Mouse (Mus musculus) forelimb bud, embryonic 11.5 days (tissue): Measurements from ENCODE around the gene Chn1.

Experiments
- DNase-seq: peaks from one replicate; pipeline ENCODE4 v3.0.0-alpha.2; 2012; ENCODE audit warnings: low read depth, low spot score

Gene Chn1

DNA sequence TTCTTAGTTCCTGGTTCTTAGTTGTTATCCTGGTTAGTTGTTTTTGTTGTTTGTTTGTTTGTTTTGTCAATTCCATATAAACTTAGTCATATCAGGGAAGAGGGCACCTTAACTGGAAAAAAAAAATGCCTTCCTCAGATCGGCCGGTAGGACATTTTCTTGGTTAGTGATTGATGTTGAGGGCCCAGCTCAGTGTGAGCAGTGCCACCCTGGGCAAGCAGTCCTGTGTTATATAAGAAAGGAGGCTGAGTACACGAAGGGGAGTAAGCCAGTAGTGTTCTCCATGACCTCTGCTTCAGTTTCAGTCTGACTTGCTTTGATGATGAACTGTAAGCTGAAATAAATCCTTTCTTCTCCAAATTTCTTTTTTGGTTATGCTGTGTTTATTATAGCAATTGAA, 138.8 kb downstream of the Chn1 start:
- no peak for DNase-seq

DNA sequence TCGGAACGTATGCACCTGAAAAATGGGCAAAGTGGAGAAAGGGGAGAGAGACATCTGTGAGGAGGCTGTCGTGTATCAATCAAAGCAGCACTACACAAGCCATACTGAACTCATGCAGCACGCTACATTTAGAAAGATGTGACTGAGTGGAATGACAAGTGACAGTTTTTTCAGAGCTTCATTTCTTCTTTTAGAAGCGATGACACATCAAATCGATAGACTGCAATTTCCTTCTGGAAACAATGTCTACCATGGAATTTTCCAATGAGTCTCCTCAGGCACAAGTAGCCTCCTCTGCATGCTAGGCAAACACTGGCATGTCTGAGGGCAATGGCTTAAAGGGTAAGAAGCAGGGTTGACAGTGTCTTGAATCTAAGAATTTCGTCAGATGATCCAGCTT, 143.3 kb downstream of the Chn1 start:
- DNase-seq = no peak

DNA sequence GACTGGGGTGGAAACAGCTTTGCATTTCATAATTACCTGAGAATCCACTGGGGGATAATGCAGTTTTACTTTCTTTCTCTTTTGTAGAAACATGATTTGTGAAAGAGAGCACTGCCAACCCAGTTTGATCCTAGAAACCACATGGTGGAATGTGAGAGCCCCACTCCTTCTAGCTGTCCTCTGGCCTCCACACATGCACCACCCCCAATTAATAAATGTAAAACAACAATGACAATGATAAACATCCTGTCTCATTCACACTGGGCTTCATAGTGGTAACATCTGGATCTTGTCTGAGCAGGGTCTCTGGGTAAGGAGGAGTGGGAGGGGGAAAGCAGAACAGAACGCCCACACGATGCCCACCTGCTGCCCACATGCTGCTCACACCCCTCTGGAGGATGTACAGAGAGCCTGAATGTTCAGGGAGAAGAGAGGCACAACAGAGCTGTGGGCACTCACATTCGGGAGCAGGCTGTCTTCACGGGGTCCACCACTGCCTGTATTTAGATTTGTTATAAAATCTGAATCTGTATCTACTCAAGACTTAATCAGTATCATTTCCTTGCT, 156.6 kb downstream of the Chn1 start:
- DNase-seq = no peak

DNA sequence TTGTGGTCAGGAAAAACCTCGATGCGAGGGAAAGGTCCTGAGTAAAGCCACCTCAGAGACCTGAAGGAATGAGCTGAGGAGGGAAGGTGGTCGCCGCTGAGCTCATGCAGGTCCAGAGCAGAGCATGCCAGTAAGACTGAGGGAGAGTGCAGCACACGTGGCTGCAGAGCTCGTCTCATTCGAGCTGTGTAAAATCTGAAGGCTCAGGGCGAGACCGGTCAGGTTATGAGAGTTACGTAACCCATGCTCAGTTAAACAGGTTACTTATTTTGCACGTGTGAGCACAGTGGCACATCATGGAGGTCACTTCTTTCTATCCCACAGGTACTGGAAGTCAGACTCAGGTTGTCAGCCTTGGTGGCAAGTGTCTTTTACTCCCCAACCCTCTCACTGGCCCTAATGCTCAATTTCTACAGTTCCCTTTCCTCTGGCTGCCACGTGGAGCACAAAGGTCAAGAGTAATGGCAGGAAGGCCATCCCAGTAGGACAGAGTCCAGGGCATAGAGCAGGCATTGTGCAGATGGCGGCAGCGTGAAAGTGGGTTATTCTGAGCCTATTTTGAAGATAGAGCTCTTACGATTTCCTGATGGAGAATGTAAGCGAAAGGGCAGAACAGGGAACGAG, 158.6 kb downstream of the Chn1 start:
- DNase-seq = no peak

DNA sequence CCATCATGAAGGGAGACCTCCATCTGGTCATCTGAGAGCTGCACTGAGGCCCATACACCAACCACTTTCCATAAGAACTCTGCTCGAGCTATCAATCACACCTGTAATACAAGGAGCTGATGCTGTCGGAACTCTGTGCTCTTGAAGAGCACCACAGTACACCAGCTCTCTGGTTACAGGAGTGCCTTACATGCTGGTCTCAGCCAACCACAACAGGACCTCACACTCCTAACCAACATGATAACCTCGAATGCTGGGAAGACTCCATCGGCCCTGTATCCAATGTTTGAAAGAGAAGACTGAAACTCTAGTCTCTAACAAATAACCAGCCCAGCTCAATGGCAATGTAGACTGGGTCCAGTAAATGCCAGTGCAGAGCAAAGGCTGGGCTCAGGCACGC, 159.7 kb downstream of the Chn1 start:
- no peak for DNase-seq

DNA sequence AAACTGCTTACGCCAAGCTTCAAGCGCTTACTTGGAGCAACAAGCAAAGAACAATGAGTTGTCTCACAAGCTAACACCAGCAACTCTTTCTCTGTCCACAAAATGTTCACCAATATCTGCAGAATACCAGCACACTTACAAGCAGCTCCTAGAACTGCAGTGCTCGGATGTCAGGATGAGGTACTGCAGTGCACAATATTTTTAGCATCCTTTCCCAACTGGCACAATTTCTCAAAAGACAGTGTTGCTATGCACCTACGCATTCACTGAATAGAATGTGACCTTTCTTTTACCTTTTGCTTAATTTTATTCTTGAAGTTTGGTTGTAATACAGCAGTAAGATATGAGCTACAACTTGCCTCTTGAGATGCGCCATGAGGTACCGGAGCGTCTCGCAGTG, 160.8 kb downstream of the Chn1 start:
- no peak for DNase-seq

DNA sequence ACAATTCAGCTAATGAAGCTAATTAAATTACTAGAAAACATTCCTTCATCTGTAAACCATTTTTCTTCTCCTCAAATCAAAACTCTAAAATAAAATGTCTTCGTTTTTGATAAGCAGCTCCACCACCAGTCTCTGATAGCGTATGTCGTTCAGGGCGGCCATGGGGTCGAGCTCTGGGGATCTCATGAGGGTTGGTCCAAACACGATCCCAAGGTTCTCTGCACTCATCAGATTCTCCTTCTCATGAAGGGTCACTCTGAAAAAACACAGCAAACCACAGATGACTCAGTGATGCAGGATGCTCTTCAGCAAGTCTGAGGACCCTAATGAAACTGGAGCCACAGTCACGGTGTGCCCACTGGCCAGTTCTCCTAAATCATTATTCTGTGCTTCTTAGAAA, 162.2 kb downstream of the Chn1 start:
- DNase-seq = no peak

DNA sequence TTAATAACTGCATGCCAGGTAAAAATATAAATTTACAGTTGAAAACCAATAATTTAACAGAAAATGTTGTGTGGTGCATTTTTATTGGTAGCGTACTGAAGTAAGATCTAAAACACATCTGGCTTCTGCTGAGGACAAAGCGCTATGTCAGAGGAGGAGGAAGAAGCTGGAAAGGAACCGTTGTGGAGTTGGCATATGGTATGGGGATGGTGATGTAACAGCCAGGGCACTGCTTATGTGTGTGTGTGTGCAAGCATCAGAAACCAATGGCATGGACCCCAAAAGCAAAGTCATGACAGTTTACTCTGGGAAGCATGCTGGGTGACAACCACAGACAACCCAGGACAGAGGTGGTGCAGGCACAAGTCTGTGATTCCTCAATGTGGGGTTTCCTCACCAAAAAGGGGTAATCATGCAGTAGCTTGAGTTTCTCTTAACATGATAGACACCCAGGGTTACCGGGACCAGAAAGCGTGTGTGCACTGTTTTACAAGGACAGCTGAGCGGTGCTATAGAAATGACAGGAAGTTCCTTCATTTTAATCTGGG, 162.7 kb downstream of the Chn1 start:
- no peak for DNase-seq

DNA sequence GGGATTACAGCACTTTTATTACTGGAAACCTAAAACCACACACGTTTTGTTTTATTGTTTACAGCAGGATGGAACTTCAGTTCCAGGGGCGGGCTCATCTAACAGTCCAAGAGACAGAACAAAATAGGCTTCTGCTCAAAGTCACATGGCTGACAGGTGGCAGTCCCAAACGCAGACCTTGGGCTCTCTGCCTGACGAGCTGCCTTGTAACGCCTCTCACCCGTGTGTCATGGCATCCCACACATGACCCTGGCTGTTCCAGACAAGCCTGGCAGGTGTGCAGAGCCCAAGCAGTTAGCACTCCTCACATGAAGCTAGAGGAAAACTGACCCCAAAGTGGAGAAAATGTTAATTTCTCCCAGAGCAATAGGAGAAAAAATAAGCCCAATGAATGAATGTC, 163.3 kb downstream of the Chn1 start:
- DNase-seq = no peak

DNA sequence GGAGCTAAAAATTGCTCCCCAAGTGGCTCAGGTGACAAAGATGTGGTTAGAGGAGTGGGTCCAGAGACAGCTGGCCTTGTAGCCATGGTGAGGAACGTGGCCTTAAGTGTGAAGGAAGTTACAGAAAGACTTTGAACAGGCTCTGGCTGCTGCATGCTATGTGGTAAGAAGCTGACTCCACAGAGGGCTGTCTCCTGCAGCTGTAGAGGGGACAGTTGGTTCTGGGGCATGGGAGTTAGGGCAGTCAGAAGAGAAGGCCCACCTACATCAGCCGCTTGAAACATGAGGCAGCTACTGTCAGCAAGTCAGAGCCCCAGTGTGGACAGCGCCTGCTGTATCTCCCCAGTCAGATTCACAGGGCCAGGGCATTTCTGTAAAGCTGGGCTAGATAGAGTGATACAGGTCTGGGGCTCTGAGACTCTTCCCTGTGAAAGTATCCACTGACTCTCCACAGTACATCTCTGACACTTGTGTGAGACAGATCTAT, 165.4 kb downstream of the Chn1 start:
- no peak for DNase-seq

DNA sequence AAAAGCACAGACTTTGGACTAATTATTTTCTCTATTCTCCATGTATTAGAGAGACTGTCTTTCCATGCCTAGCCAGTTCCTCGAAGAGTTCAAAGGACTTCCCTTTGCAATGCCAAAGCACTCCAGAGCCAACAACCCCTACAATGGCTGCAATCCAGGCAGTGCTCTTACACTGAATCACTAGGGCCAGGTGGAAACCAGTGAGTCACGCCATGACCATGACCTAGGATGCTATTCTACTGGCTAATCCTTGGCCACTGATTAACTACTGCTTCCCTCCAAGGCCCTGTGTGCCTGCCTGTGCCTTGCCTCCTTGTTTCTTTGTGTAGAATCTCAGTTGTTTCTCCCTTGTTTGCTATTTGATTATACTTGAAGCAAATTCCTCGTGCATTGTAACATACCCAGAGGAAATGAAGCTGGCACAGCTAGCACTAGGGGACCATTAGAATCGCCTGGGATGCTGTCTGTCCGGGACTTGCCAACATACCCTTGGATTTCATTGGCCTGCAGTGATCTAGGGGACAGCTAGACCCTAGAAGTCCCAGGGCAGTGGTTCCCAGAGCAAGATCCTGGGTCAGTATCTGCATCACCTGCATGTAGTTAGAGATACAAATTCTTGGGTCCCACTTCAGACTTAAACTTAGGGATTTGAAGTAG, 166.0 kb downstream of the Chn1 start:
- no peak for DNase-seq

DNA sequence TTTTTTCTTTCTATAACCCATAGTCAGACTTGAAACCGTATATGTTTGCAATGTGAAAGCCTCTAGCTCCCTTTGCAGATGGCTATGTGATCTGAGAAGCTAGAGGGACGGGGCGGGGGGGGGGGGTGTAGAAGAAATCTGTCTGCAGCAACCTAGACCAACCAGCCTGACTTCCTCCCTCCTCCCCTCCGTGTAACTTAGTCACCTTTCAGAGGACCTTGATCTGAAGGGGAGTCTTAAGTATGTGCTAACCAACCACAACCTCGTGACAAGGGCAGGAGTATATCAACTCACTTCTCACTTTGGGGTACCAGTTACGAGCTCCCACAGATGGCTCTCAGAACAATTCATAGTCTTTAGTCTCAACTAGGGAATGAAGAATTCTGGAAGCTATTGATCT, 166.8 kb downstream of the Chn1 start:
- no peak for DNase-seq

DNA sequence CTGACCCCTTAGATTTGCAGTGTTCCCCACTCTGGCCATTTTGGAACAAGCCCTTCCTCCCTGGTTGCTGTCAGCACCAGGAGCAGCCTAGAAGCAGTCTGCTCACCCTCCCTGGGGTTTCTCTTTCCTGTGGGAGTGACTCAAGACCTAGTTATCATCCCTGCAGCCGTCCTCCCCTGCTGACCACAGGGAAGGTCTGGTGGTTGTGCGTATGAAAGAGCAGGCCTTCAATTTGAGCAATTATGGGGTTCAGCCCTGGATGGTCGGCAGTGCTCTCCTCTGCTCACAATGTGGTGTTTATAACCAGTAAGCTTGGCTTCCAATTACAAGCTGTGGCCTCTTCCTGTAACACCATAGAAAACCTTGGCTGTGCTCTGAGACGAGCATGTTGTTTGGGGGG, 167.5 kb downstream of the Chn1 start:
- no peak for DNase-seq

DNA sequence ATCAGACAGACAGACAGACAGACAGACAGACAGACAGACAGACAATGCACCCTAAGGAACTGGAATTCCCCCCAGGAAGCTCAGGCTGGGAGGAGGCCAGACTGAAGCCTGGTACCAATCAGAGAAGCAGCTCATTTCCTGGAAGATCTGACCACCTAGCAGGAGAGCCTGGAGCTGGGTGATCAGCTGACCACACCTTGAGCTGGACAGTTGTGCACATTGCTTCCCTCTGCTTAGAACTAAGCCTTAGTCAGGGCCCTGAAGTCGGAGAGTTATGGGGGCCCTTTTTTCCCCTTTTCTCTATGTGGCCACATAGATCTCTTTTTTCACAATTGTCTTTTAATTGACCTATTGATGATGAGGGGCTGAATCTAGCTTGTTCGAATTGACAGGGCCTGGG, 168.0 kb downstream of the Chn1 start:
- no peak for DNase-seq

DNA sequence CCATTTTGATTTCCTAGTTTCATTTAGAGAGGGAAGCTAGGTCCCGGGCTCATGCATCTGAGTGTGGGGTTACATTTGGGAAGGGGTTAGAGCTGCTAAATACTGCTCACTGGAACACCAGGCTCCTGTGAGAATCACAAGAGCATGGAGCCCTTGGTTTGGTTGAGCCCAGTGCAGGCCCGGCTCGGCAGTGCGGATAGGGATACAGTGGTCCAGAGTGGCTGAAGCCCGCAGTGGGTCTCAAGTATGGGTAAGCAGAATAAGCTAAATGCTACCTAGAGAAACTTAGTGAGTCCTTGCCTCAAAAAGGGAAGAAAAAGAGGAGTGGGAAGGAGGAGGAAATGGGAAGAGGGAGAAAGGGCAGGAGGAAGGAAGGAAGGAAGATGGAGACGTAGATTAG, 168.5 kb downstream of the Chn1 start:
- no peak for DNase-seq

DNA sequence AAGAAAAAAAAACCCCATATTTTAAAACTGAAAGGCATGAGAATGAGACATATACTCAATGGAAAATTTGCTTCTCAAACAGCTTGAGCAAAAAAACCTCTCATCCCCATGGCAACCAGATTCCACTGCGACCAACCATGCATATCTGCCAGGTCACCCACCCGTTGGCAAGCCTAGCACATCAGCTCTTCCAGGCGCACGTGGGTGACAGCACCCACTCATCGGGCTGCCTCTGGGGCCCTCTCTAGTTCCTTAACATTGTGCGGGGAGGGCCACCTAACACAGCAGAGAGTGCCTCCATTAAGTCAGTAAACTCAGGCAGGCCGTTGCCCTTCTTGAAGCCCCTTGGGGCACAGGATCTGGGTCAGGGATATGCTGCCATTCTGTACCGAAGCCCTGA, 170.1 kb downstream of the Chn1 start:
- DNase-seq = no peak

DNA sequence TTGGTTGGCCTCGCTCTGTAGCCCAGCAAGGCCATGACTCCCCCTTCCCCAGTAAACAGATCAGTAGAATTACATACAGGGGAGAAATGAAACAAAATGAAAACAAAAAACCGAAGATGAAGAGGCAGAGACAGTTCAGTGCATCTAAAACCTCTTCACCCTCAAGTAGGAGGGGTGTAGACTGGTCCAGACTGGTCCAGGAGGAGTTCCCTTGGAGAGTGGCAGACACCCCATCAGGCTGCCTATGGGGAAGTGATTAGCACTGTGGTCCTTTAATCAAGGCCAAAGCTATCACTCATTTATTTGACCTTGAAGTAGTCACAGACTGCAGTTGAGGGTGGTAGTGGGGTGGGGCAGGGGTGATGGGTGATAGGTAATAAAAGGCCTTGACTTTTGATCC, 170.6 kb downstream of the Chn1 start:
- DNase-seq = no peak

DNA sequence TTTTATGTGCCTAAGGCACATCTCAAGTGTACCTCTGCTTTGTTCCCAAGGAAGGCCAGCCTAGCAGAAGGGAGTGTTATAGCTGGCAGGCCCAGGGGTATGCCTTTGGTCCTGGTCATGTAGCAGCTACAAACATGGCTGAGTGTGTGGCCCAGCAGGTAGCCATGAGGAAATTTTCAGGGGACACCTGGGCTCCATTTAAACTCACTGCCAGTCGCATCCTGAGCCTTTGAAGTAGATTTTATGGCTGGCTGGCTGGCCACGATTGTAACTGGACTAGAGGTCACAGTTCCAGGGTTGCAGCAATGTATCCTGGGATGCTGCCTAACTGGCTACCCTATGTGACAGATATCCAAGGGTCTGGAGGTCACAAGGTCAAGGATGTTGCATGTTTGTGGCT, 174.5 kb downstream of the Chn1 start:
- DNase-seq = peak; percentile 67

DNA sequence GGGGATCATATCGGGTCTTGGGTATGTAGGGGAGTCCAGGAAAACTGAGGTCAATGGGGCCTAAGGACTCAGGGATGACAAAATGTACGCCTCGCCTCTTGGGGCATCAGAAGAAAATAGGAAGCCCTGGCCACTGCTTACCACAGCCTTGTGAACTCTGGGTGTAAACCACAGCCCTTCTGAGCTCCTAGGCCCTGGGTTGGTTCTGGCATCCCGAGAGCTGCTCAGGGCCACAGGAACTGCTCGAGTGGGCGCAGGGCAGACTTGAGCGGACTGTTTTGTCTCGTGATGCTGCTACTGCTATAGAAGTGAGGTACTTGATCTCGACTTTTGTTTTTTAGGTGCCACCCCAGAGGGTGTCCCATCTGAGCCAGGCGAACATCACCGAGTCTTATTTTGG, 177.4 kb downstream of the Chn1 start:
- DNase-seq = no peak

DNA sequence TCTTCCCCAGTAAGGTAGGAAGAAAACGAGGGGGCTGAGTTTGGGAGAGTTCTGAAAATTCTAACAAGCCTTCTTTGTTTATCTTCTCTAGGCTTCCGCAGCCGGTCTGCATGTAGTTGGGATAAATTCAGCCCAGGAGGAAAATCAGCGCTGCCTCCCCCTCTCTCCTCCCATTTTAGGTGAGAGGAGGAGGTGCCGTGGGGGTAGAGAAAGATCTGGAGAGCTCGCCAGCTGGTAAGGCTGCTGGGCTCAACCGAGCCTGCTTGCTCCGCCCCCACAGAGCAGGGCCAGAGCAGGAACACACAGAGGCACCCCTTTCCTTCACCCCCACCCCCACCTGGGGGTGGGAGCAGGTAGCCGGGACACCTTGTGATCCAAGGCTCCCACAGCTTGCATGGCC, 178.4 kb downstream of the Chn1 start:
- no peak for DNase-seq

DNA sequence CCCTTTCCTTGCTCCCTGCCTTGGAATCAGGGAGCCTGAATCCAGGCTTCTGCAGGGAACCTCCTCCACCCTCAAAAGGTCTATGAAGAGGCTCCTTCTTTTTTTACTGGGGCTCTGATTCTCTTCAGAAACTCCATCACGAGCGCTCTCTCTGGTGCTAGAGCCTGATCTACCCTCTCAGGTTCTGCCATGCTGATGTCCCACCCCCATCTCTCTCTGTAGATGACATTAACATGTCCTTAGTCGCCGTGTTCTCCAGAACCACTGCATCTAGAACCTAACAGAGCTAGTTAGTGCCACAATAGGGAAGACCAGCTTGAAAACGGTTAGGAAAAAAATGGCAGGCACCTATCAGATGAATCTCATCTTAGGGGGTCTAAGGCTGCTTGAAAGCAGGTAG, 178.8 kb downstream of the Chn1 start:
- DNase-seq = no peak

DNA sequence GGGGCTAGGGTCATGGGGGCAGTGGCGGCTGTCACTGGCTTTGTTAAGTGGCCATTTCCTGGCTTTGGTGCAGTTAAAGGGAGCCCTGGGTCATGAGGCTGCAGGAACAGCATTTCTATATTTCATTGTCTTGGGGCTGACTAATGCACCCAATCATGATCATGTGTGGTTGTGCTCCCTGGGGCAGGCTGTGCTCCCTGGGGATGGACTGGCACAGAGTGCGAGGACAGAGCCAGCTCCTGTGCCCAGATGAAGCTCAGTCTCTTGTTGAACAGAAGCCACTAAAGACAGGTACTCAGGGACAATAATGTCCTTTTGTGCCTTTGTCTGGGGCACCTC, 182.1 kb downstream of the Chn1 start:
- DNase-seq = no peak
